Mouse (Mus musculus) Patski (cell line): Measurements from ENCODE around the gene Gsk3a. TPM values are rescaled to one million over a fixed set of nuclear protein-coding genes. Genes with fewer than 3 reads are reported as not detected.

Source experiments
- ATAC-seq: fragments of 100-300 bp; one replicate; pipeline ENCODE4 v1.8.0; 2021
- CTCF ChIA-PET: fragments of 350-600 bp; sonication (Branson Sonifier 250); formaldehyde crosslinking; loops from one replicate; lab custom pipeline; 2022; ENCODE audit warnings: inconsistent platforms; lab: Charles Lee
- POLR2A ChIA-PET: fragments of 350-600 bp; sonication (Branson Sonifier 250); formaldehyde crosslinking; loops from one replicate; lab custom pipeline; 2022; ENCODE audit warnings: antibody characterized with exemption, inconsistent platforms; lab: Charles Lee
- DNase-seq: peaks from one replicate; pipeline ENCODE4 v3.0.0-alpha.2; 2011; ENCODE audit warnings: low read depth, low spot score
- H3K27me3 ChIP-seq: fragments of 371-371 bp; one replicate; pipeline ENCODE4 v1.5.1; 2021
- CTCF ChIP-seq: fragments of 100-300 bp; IDR thresholded peaks from one replicate; pipeline ENCODE4 v1.5.1; 2021
- in situ Hi-C: fragments of 300-500 bp; cut with MboI; formaldehyde crosslinking; loops from 3 replicates; pipeline ENCODE4 v1.11.1; 2018; ENCODE audit warnings: low pct_unique_long_range_greater_than_20kb, mixed read lengths
- polyA plus RNA-seq: library from polyadenylated mRNA; unstranded; gene quantifications from one replicate; pipeline ENCODE4 v1.2.3, GENCODE M21; 2021

Gsk3a gene
- polyA plus RNA-seq, 1 experiment from 2014 or later: 93.7 TPM

DNA sequence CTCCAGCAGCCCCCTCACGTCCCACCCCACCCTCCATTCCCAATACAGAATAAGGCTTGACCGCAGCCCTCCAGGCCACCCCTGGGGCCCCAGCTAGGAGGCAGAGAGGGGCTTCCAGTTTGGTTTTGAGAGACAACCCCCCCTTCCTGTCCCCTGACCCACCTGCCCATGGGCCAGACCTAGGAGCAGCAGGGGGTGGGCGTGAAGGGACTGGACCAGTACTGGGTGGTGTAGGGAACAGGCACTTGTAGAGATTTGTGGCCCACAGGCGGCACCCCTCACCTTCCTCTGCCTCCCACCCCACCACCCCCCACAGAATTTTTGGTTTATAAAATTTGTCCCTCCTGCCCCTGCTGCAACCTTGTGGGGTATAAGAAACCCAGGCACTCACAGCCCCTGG lies 5.7 kb upstream of the Gsk3a start:
- POLR2A ChIA-PET: no interaction called here
- H3K27me3 ChIP-seq: no peaks in the 10 kb centered on the region
- in situ Hi-C loops: loop anchor here (5.0 kb wide), 2 partner anchors 34 to 69 kb away; no protein-coding TSS in a partner anchor
- DNase-seq (no peak), ATAC-seq (no peak)
- CTCF ChIA-PET: interaction anchor here (2.3 kb wide), 1 partner anchor 26 kb away, joined by 7 read pairs; no protein-coding TSS in a partner anchor
- TF ChIP-seq CTCF: no peak

DNA sequence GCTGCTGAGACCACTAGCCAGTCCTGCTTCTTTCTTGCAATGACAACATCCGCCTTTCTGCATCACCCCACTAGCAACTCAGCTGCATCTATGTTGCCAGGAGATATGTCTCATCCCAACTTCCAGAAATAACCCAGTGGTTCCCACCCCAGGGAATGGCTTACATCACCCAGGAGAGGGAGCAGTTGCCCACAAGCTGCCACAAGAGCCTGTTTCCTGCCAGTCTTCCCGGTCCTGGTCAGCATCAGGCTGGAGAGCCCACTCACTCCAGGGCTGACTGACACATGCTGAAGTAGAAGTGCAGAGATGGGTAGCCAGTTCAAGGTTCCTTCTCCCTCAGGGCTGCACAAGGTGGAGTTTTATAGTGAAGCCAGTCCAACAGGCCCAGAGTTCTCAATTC lies 3.4 kb upstream of the Gsk3a start:
- H3K27me3 ChIP-seq: no peaks in the 10 kb centered on the region
- DNase-seq (no peak), ATAC-seq (no peak)
- ChIA-PET CTCF (interaction anchor here (1.0 to 2.3 kb wide), 9 partner anchors 10 to 75 kb away, joined by 3 to 9 read pairs (median 5); partner anchors contain the start of genes Megf8 and Pafah1b3), POLR2A (interaction anchor here (1.9 kb wide), 1 partner anchor 37 kb away, joined by 6 read pairs; no protein-coding TSS in a partner anchor)
- in situ Hi-C loops: loop anchor here (5.0 kb wide), 2 partner anchors 36 to 71 kb away; no protein-coding TSS in a partner anchor
- TF ChIP-seq CTCF: no peak

DNA sequence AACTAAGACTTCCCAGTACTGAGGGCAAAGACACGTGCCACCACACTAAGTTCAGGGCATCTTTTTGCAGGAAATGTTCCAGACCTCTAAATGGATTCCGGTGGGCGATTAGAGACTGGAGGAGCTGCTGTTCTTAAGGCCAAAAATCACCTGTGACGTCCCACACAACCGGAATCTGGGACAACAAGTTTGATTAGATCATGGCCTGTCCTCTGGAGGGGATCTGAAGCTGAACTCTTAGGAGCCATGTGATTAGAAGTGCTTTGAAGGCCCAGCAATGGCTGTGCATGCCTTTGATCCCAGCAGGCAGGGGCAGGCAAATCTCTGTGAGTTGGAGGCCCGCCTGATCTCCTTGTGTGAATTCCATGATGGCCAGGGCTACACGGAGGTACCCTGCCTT lies 3.0 kb upstream of the Gsk3a start:
- H3K27me3 ChIP-seq: no peaks in the 10 kb centered on the region
- ATAC-seq (no peak), DNase-seq (no peak)
- in situ Hi-C loops: loop anchor here (5.0 kb wide), 2 partner anchors 37 to 72 kb away; no protein-coding TSS in a partner anchor
- CTCF ChIA-PET: interaction anchor here (1.0 to 2.3 kb wide), 8 partner anchors 11 to 76 kb away, joined by 3 to 9 read pairs (median 4); partner anchors contain the start of genes Cic, Megf8 and Pafah1b3
- no peak for TF ChIP-seq CTCF
- POLR2A ChIA-PET: interaction anchor here (1.1 to 1.9 kb wide), 2 partner anchors 29 to 38 kb away, joined by 3 to 6 read pairs; no protein-coding TSS in a partner anchor

DNA sequence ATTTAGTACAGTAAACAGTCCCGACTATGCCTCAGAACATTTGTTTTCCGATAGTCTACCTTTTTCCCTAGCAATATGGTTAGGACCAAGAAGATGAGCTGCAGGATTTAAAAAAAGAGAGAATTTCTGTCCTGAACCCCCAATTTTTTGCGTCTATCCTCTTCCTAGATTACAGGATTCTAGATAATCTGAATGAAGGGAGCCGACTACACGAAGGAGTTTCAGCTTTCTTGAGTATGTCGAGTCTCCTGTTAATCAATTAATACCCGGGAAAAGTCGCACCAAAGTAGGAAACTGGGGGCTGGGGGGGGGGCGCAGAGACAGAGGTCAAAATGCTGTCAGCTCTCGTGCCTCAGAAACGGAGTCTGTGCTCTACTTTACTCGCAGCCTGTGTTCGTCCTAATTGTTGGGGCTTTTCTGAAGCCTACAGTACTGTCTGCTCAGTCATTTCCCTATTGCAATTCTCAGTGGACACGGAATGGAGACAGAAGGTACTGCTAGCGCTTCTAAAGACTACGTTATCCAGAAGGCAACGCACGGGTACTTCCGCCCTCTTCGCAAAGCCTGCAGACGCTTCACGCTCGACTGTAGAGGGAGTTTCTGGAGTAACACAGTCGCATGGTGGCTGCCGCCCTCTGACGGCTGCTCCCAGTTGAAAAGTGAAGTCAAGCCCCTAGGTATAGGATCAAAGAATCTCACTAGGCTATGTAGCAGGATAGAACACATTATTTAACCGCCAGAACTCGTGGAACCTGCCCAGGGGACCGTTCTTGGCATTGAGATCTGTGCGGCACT lies 1.4 kb upstream of the Gsk3a start:
- in situ Hi-C loops: no loop called here
- CTCF ChIA-PET: interaction anchor here (1.0 to 2.2 kb wide), 7 partner anchors 30 to 164 kb away, joined by 3 to 11 read pairs (median 4); partner anchors contain the start of genes Megf8 and Pafah1b3
- POLR2A ChIA-PET: interaction anchor here (0.5 to 6.3 kb wide), 6 partner anchors 11 to 802 kb away, joined by 3 to 32 read pairs (median 4); partner anchors contain the start of genes Dedd2 and Zfp526
- no peaks in the 10 kb centered on the region for H3K27me3 ChIP-seq
- ATAC-seq (peak; percentile 42), DNase-seq (no peak)
- no peak for TF ChIP-seq CTCF

DNA sequence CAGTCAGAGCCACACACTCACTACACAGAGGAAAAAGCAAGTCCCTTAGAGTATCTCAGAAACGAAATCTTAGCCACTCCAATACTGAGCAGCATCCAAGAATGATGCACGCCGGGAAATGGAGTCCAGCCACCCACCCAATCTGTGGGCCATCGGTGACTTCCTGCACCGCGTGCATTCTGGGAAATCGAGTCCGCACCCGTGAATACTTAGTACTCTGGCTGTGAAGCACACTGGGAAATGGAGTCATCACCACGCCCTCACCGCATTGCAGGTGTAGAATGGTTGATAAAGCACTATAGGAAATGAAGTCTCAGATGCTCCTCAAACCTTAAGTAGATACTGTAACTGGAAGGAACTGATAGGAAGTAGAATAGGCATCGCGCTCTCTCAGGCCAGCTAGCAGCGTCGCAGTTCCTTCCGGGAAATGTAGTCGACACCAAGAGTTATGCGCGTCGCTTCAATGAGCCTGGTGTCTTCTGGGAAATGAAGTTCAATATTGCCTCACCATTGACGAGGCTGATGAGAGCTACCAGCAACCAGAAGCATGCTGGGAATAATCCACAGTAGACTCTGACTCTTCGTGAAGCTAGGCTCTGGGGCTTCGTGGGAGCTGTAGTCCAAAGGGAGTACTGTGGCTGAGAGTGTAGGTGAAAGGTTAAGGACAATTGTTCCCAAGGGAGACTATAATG lies 510 bp upstream of the Gsk3a start:
- ATAC-seq (peak; percentile 79), DNase-seq (peak; percentile 90)
- no peak for TF ChIP-seq CTCF
- POLR2A ChIA-PET: interaction anchor here (0.5 to 6.3 kb wide), 6 partner anchors 12 to 801 kb away, joined by 3 to 32 read pairs (median 4); partner anchors contain the start of genes Dedd2 and Zfp526
- CTCF ChIA-PET: interaction anchor here (1.0 to 2.2 kb wide), 7 partner anchors 31 to 165 kb away, joined by 3 to 11 read pairs (median 4); partner anchors contain the start of genes Megf8 and Pafah1b3
- H3K27me3 ChIP-seq: no peaks in the 10 kb centered on the region
- in situ Hi-C loops: no loop called here

DNA sequence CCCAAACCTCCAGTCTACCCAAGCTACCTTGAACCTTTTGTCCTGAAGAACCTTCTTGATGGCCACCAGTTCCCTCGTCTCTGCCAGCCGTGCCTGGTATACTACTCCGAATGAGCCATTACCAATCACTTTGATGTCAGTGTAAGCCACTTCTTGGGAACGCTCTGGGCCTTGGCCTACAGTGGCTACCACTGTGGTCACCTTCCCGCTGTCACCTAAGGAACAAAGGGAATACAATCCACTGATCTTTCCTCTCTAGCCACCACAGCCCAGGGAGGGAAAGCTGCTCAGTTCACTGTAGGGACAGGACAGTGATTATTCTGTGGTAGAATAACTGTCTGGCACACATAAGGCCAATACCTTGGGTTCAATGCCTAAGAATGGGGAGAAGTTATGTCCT lies 2.1 kb downstream of the Gsk3a start:
- CTCF ChIA-PET: interaction anchor here (1.0 to 1.6 kb wide), 4 partner anchors 9 to 81 kb away, joined by 3 to 4 read pairs (median 3); partner anchors contain the start of gene Megf8
- no peak for DNase-seq
- POLR2A ChIA-PET: interaction anchor here (0.8 to 6.3 kb wide), 5 partner anchors 9 to 162 kb away, joined by 3 to 32 read pairs (median 3); partner anchors contain the start of genes Dedd2 and Zfp526
- no peak for ATAC-seq
- in situ Hi-C loops: no loop called here
- TF ChIP-seq CTCF: no peak
- H3K27me3 ChIP-seq: no peaks in the 10 kb centered on the region

DNA sequence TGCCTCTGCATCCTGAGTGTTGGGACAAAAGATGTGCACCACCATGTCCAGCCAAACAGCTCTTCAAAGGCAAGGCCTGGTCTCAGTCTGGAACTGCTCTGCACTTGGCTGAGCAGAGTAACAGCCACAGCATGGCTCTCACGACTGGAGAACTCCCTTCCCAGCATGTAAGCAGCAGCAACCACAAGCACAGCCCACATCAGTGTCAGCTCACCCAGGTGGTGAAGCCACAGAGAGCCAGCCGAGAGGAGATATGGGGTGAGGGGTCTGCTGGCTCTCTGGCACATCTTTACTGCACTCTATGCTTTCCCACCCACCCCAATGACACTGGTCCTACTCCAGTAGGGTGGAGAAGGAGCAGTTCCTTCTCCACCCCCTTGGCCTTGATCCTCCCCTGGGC lies 4.6 kb downstream of the Gsk3a start:
- TF ChIP-seq CTCF: no peak
- in situ Hi-C loops: no loop called here
- DNase-seq (no peak), ATAC-seq (no peak)
- ChIA-PET CTCF (interaction anchor here (1.2 to 1.7 kb wide), 3 partner anchors 12 to 83 kb away, joined by 4 to 6 read pairs (median 5); partner anchors contain the start of genes Megf8 and Zfp526), POLR2A (interaction anchor here (6.3 kb wide), 1 partner anchor 13 kb away, joined by 32 read pairs; the partner anchor contains the start of genes Dedd2 and Zfp526)
- H3K27me3 ChIP-seq: no peaks in the 10 kb centered on the region

DNA sequence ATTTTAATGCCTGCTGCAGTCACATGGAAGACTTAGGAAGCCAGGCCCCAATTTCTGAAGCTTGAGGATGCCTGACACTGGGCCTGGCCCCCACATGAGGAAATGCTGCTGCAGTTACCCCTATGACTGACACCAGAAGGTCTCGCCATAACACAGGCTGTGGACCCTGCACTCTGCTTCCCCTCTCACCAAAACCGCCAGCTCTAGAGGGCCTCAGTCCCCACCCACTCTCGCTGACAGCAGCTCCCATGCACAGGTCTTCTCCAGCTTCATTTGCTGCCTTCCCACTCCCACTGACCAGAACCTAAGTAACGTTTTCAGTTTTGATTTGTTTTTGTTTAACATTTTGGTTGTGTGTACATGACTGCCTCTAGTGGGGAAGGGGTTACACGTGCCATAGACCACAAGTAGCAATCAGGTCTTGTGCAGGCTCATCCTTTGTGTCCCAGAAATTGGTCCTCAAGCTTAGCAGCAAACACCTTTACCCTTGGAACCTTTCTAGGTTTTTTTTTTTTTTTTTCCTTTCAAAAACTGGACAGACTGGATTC lies 5.5 kb downstream of the Gsk3a start:
- no peak for ATAC-seq
- TF ChIP-seq CTCF: no peak
- DNase-seq: no peak
- no peaks in the 10 kb centered on the region for H3K27me3 ChIP-seq
- in situ Hi-C loops: no loop called here
- POLR2A ChIA-PET: interaction anchor here (0.6 to 1.2 kb wide), 3 partner anchors 16 to 54 kb away, joined by 3 to 4 read pairs (median 3); no protein-coding TSS in a partner anchor
- CTCF ChIA-PET: interaction anchor here (0.6 to 1.7 kb wide), 4 partner anchors 11 to 176 kb away, joined by 3 to 6 read pairs (median 4); partner anchors contain the start of genes Megf8 and Zfp526

DNA sequence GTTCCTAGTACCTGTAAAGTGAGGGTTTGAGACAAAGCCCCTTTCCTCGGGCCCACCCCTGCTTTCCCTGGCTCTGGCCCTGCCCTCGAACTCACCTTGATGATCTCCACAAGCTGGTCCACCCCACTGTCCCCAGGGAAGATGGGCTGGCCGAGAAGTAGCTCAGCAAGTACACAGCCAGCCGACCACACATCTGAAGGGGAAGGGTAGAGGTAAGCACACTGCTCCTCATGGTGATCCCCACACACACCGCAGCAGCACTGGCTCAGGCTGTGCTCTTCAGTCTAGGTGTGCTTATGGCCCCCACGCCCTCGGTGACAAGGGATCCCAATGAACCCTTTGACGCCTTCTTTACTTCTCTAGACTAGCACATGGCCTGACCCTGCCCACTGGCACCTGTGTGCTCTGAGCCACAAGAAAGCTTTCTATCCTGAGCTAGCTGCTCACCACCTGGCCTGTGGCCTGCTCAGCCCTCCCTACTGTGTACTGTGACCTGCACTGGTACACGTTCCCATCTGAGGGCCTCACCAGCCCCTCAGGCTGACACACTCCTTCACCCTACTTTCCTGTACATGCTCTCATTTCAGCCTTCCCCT lies 6.9 kb downstream of the Gsk3a start:
- POLR2A ChIA-PET: no interaction called here
- CTCF ChIA-PET: no interaction called here
- H3K27me3 ChIP-seq: no peaks in the 10 kb centered on the region
- in situ Hi-C loops: no loop called here
- no peak for ATAC-seq
- no peak for DNase-seq
- TF ChIP-seq CTCF: no peak
